ENCODE assay signal across 16 mouse cellular contexts in genomic region chr2:11365371-11365770, GRCm38 (mm10).
A peak's percentile ranks its signal among the peaks of the same experiment; 100 is the strongest.
DNase-seq lines count a peak whose midpoint lies in the region; ATAC-seq and TF ChIP-seq lines count a peak whose summit lies in the region.
"Had no signal": no experiment of that assay in that cellular context is flagged by ENCODE, and none has a peak within 500 bp of the region (broad histone marks: within the 10 kb centered on the region; RNA-seq: fewer than 3 reads in every experiment).

No protein-coding gene starts in this region.

- no peak for ATAC-seq in limb, embryonic 14.5 days (ENCODE audit: low FRiP score, low read depth)
- ATAC-seq in embryonic facial prominence, embryonic 14.5 days (ENCODE audit: low read depth), result peak; percentile 50; the same call in 1 of the 2 replicates

- H3K9ac ChIP-seq in limb, embryonic 14.5 days (ENCODE audit: low read depth, low read length, severe bottlenecking), result no peak overlapping the region
- no peak overlapping the region for H3K9ac ChIP-seq in embryonic facial prominence, embryonic 14.5 days (ENCODE audit: low read depth, low read length)
- H3K9ac ChIP-seq: hindbrain, embryonic 14.5 days; neural tube, embryonic 13.5 days had no signal

- 50% methylated on average over 4 of the region's 4 CpGs for WGBS in limb, embryonic 14.5 days
- 79% methylated on average over 4 of the region's 4 CpGs for WGBS in limb, embryonic 10.5 days
- 26% methylated on average over 4 of the region's 4 CpGs for WGBS in embryonic facial prominence, embryonic 14.5 days

- H3K36me3 ChIP-seq in limb, embryonic 14.5 days (ENCODE audit: control insufficient read depth, insufficient read depth, low read length), result no peaks in the 10 kb centered on the region
- no peaks in the 10 kb centered on the region for H3K36me3 ChIP-seq in limb, embryonic 10.5 days
- no peaks in the 10 kb centered on the region for H3K36me3 ChIP-seq in embryonic facial prominence, embryonic 14.5 days (ENCODE audit: control insufficient read depth, insufficient read depth, low read length)
- H3K36me3 ChIP-seq: neural tube, embryonic 13.5 days had no signal

- peak; percentile 23 for DNase-seq in embryo, embryonic 10 days (ENCODE audit: low spot score)
- DNase-seq in embryo, embryonic 9.5 days (ENCODE audit: extremely low spot score), result no peak
- DNase-seq in limb, embryonic 14.5 days (ENCODE audit: low spot score), result peak; percentile 16
- DNase-seq in limb, embryonic 10.5 days (ENCODE audit: low spot score), result no peak
- peak; percentile 34 for DNase-seq in embryonic facial prominence, embryonic 14.5 days (ENCODE audit: low spot score)
- peak; percentile 26 for DNase-seq in lung, postnatal 10 days
- no peak for DNase-seq in spleen, postnatal 36 days (ENCODE audit: low spot score in 2 of 2)
- DNase-seq in cerebellum, postnatal 4 days (ENCODE audit: low spot score in 2 of 2), result no peak
- DNase-seq: adrenal gland, postnatal 10 days; kidney, adult 2 months; left cerebral cortex, postnatal 4 days; midbrain, embryonic 14.5 days; right cerebral cortex, postnatal 25 days; thymus, postnatal 14 days had no signal

- no peaks in the 10 kb centered on the region for H3K27me3 ChIP-seq in limb, embryonic 14.5 days (ENCODE audit: control insufficient read depth, insufficient read depth, low read length)
- H3K27me3 ChIP-seq in limb, embryonic 10.5 days (ENCODE audit: low read depth, poor library complexity, severe bottlenecking), result no peaks in the 10 kb centered on the region
- no peaks in the 10 kb centered on the region for H3K27me3 ChIP-seq in embryonic facial prominence, embryonic 14.5 days (replicated peaks; ENCODE audit: control insufficient read depth, insufficient read depth, low read length)
- H3K27me3 ChIP-seq: neural tube, embryonic 13.5 days had no signal

- H3K4me2 ChIP-seq in limb, embryonic 14.5 days (replicated peaks; ENCODE audit: low read depth, low read length, severe bottlenecking), result no peak overlapping the region
- H3K4me2 ChIP-seq in embryonic facial prominence, embryonic 14.5 days (ENCODE audit: low read depth, low read length), result no peak overlapping the region
- H3K4me2 ChIP-seq: hindbrain, embryonic 14.5 days; neural tube, embryonic 13.5 days had no signal

- H3K4me3 ChIP-seq in limb, embryonic 14.5 days (replicated peaks; ENCODE audit: low read length), result no peak overlapping the region
- H3K4me3 ChIP-seq in limb, embryonic 10.5 days, result no peak overlapping the region
- no peak overlapping the region for H3K4me3 ChIP-seq in embryonic facial prominence, embryonic 14.5 days (ENCODE audit: low read depth, low read length)
- H3K4me3 ChIP-seq: neural tube, embryonic 13.5 days had no signal

- TF ChIP-seq POLR2A in limb, embryonic 14.5 days (IDR thresholded peaks at IDR 0.05; ENCODE audit: borderline replicate concordance, extremely low read depth, insufficient read depth, insufficient read length), result no peak

- no peak overlapping the region for H3K27ac ChIP-seq in limb, embryonic 14.5 days (replicated peaks; ENCODE audit: low read depth, low read length)
- no peak overlapping the region for H3K27ac ChIP-seq in limb, embryonic 10.5 days
- no peak overlapping the region for H3K27ac ChIP-seq in embryonic facial prominence, embryonic 14.5 days (replicated peaks; ENCODE audit: low read depth, low read length)
- H3K27ac ChIP-seq: hindbrain, embryonic 14.5 days; neural tube, embryonic 13.5 days had no signal

- H3K4me1 ChIP-seq in limb, embryonic 14.5 days (ENCODE audit: control insufficient read depth, insufficient read depth, low read length), result no peaks in the 10 kb centered on the region
- H3K4me1 ChIP-seq in limb, embryonic 10.5 days, result no peaks in the 10 kb centered on the region
- no peaks in the 10 kb centered on the region for H3K4me1 ChIP-seq in embryonic facial prominence, embryonic 14.5 days (ENCODE audit: control insufficient read depth, insufficient read depth, low read length)

- H3K9me3 ChIP-seq in limb, embryonic 14.5 days (ENCODE audit: control insufficient read depth, low read length), result no peaks in the 10 kb centered on the region
- H3K9me3 ChIP-seq in limb, embryonic 10.5 days (replicated peaks), result no peaks in the 10 kb centered on the region
- H3K9me3 ChIP-seq in embryonic facial prominence, embryonic 14.5 days (ENCODE audit: control insufficient read depth, low read length), result no peaks in the 10 kb centered on the region
- H3K9me3 ChIP-seq: neural tube, embryonic 13.5 days had no signal

Comparison
In these comparisons a context has a peak if more than half of its experiments do, and no peak if none do; other contexts are left out.
1. DNase-seq: peak in embryo, embryonic 10 days (single experiment), limb, embryonic 14.5 days (single experiment), embryonic facial prominence, embryonic 14.5 days (single experiment) and lung, postnatal 10 days (single experiment); none in embryo, embryonic 9.5 days (single experiment), limb, embryonic 10.5 days (single experiment), spleen, postnatal 36 days (0 of 2) and cerebellum, postnatal 4 days (0 of 2).